Mouse (Mus musculus) neural tube, embryonic 14.5 days (tissue): ENCODE measurements around the gene Phykpl. TPM values are rescaled to one million over a fixed set of nuclear protein-coding genes. Genes with fewer than 3 reads are reported as not detected.
"Not testable (repeated sequence)": the region's sequence is repeated elsewhere in the genome, so short reads cannot be mapped to it uniquely, and the experiment has no call there.

Experiments used
- ATAC-seq: fragments of 200-750 bp; cut with Nextera tagmentation; 2 replicates; pipeline ENCODE4 v1.8.0; 2017; ENCODE audit warnings: low read depth, mild to moderate bottlenecking, moderate TSS enrichment, moderate library complexity
- H3K27ac ChIP-seq: fragments of 300-500 bp; sonication (generic); 2 replicates; pipeline ENCODE4 v1.5.1; 2014; ENCODE audit warnings: low read depth, mild to moderate bottlenecking, control low read depth, low read length, moderate library complexity, mixed read lengths
- H3K27me3 ChIP-seq: fragments of 300-500 bp; sonication (generic); 2 replicates; pipeline ENCODE4 v1.6.1; 2014; ENCODE audit warnings: low read length; ENCODE audit not compliant: control insufficient read depth, insufficient read depth
- H3K36me3 ChIP-seq: fragments of 300-500 bp; sonication (generic); 2 replicates; pipeline ENCODE4 v1.6.1; 2014; ENCODE audit warnings: low read length, mixed read lengths; ENCODE audit not compliant: control insufficient read depth, insufficient read depth
- H3K4me1 ChIP-seq: fragments of 300-500 bp; sonication (generic); 2 replicates; pipeline ENCODE4 v1.6.1; 2014; ENCODE audit warnings: low read length; ENCODE audit not compliant: control insufficient read depth, insufficient read depth
- H3K4me2 ChIP-seq: fragments of 300-500 bp; sonication (generic); 2 replicates; pipeline ENCODE4 v1.6.1; 2014; ENCODE audit warnings: mild to moderate bottlenecking, low read depth, low read length, control low read depth
- H3K4me3 ChIP-seq: fragments of 300-500 bp; sonication (generic); 2 replicates; pipeline ENCODE4 v1.5.1; 2014; ENCODE audit warnings: low read depth, low read length, control low read depth, mixed read lengths
- H3K9ac ChIP-seq: fragments of 300-500 bp; sonication (generic); replicated peaks from 2 replicates; pipeline ENCODE4 v1.6.1; 2014; ENCODE audit warnings: low read depth, mild to moderate bottlenecking, control low read depth, low read length, mixed read lengths
- H3K9me3 ChIP-seq: fragments of 300-500 bp; sonication (generic); 2 replicates; pipeline ENCODE4 v1.6.1; 2016; ENCODE audit warnings: low read length; ENCODE audit not compliant: control insufficient read depth
- WGBS: fragments of 180-500 bp; shearing (Covaris S2); extraction: QIAGEN DNeasy Blood & Tissue Kit; methylation state at CpG from one replicate; pipeline ENCODE4 v1.1.7; 2014; 5-methylcytosine and 5-hydroxymethylcytosine counted together
- polyA plus RNA-seq: library from polyadenylated mRNA; unstranded; fragments of >200 nt; fragmentation: Nextera tagmentation; extraction: Ambion mirVana; gene quantifications from 2 replicates; pipeline ENCODE4 v1.2.1, GENCODE M21; 2014

Gene Phykpl
- polyA plus RNA-seq, 1 experiment from 2014 or later = 9.9 TPM

DNA sequence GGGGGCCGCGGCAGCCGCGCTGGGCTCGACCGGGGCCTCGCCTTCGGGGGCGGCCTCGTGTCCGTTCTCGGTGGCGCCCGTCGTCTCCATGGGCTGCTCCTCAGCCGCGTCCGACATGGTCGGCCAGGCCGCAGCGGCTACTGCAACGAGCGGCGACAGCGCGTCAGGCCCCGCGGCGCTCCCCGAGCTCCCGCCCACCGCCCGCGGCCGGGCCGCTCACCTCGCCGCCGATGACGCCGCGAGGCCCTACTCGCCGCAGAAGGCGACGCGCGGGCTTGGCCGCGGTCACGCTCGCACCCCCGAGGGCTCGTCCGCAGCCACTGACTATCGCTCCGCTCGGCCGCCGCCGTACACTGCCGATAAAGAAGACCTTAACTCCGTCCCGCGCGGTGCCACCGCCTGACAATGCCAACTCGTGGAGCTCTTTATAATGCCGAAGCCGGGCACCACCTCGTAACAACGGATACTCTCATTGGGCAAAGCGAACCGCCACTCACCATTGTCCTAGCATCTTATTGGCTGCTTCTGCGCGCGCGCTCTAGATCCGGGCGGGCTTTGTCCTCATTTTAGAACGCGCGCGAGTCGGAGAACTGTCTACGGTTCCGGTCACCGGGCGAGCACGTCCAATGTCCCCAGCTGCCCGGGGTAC, 22.0 kb downstream of the Phykpl start, which contains the start of gene Hnrnpab:
Hnrnpab (minus strand) TSS at position 401 of the 649 bp plus-strand sequence.
- no peaks in the 10 kb centered on the region for H3K9me3 ChIP-seq
- H3K4me2 ChIP-seq = peak within 1 kb of the TSS; percentile 81
- peaks cover 37% of the 10 kb centered on the region for H3K36me3 ChIP-seq
- H3K4me3 ChIP-seq = peak within 1 kb of the TSS; percentile 98
- under 1% methylated on average over 85 of the region's 91 CpGs for WGBS
- peak within 1 kb of the TSS; percentile 93 for H3K27ac ChIP-seq
- H3K27me3 ChIP-seq = no peaks in the 10 kb centered on the region
- H3K4me1 ChIP-seq = peaks cover 13% of the 10 kb centered on the region
- H3K9ac ChIP-seq = peak within 1 kb of the TSS; percentile 99
- ATAC-seq = peak; percentile 95

DNA sequence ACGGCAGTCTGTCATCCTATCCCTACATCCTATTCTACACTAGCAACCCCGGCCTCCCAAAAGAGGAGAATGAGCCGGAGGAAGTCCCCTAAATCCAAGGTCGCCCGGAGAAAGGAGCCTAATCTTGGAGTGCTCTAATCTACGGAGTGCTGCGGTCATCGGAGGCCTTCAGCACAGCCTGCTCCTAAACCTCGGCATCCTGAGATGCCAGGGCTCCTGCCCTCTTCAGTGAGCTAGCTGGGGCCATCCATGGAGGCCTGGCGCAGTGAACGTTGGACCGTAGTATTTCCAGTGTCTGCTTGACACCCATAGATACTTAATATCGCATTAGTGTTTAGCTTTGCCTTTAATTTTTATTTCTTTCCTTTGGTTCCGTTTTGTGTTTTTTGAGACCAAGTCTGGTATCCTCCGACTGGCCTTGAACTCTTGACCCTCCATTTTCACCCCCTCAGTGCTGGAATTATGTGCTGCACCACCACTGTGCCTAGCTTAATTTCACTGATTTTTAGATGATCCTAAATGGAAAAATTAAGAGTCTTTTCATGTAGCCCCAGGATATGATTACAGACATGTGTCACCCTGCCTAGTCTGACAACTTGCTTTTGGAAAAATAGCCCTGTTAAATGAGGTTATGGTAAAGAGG, 22.7 kb downstream of the Phykpl start:
- Histone ChIP-seq H3K4me2 (peak overlapping the region; percentile 81), H3K4me3 (peak overlapping the region; percentile 98), H3K27ac (peak overlapping the region; percentile 93), H3K27me3 (no peaks in the 10 kb centered on the region), H3K36me3 (peaks cover 31% of the 10 kb centered on the region), H3K9me3 (no peaks in the 10 kb centered on the region), H3K9ac (peak overlapping the region; percentile 99), H3K4me1 (peaks cover 13% of the 10 kb centered on the region)
- WGBS = 8% methylated on average over 15 of the region's 15 CpGs
- ATAC-seq = peak; percentile 56

DNA sequence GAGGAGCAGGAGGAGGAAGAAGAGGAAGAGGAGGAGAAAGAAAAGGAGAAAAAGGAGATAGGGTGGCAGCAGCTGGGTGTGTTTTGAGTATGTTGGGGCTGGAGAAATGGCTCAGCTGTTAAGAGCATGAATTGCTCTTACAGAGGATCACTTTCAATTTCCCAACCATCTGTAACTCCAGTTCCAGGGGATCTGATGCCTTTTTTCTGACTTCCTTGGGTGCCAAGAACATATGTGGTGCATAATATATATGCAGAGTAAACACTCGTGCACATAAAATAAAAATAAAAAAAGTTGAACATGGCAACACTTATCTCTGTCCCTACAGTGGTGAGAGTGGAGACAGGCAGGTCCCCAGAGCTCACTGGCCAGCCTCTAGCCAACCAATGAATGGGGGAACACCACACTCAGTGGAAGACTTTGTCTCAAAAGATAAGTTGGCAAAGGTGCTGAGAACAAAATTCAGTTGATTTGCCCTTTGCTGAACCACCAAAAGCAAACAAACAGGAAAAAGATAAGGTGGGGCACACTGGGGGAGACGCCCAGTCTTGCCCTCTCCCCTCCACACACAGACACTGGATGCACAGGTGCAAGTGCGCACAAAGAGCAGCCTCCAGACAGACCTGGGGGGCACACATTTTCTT, 24.8 kb downstream of the Phykpl start:
- H3K9me3 ChIP-seq = no peaks in the 10 kb centered on the region
- peaks cover 12% of the 10 kb centered on the region for H3K4me1 ChIP-seq
- 85% methylated on average over 3 of the region's 3 CpGs for WGBS
- ATAC-seq = no peak
- H3K36me3 ChIP-seq = peaks cover 10% of the 10 kb centered on the region; the same call in 1 of the 2 replicates
- no peak overlapping the region for H3K4me3 ChIP-seq
- H3K27me3 ChIP-seq = no peaks in the 10 kb centered on the region
- H3K4me2 ChIP-seq = no peak overlapping the region
- no peak overlapping the region for H3K9ac ChIP-seq
- H3K27ac ChIP-seq = no peak overlapping the region

DNA sequence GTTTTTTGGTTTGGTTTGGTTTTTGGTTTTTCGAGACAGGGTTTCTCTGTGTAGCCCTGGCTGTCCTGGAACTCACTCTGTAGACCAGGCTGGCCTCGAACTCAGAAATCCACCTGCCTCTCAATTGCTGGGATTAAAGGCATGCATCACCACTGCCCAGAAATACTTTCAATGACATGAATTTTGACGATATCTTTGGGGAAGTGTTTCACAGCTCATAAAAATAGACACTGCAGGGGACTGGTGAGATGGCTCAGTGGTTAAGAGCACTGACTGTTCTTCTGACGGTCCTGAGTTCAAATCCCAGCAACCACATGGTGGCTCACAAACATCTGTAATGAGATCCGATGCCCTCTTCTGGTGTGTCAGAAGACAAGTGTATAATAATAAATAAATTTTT, 25.4 kb downstream of the Phykpl start:
- not testable (repeated sequence) for H3K4me1 ChIP-seq, H3K4me3 ChIP-seq, H3K9me3 ChIP-seq, H3K4me2 ChIP-seq, H3K27me3 ChIP-seq, H3K36me3 ChIP-seq, ATAC-seq, H3K9ac ChIP-seq, H3K27ac ChIP-seq
- 81% methylated on average over 5 of the region's 5 CpGs for WGBS

DNA sequence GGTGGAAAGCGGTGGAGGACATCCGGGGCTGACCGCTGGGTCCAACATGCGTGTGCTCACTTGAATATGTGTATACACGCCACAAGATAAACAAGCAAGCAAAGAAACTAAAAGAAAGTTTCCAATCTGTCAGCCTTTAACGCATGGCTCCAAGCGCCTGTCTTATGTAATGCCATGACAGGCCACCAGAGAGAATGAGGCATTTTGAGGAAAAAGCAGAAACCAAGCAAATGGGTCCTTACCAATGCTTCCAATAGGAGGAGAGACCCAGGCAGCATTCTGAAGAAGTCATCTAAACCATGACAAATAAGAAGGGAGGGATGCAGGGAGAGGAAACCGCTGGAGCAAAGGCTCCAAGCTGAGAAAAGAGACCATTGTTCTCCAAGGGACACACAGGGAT, 29.7 kb downstream of the Phykpl start:
- Histone ChIP-seq H3K9ac (no peak overlapping the region), H3K4me1 (0 out of 2 replicates have a peak, but pooled peaks cover 4% of the 10 kb centered on the region), H3K27ac (no peak overlapping the region), H3K4me2 (no peak overlapping the region), H3K9me3 (no peaks in the 10 kb centered on the region), H3K4me3 (no peak overlapping the region), H3K36me3 (no peaks in the 10 kb centered on the region), H3K27me3 (no peaks in the 10 kb centered on the region)
- WGBS = 86% methylated on average over 8 of the region's 8 CpGs
- no peak for ATAC-seq

DNA sequence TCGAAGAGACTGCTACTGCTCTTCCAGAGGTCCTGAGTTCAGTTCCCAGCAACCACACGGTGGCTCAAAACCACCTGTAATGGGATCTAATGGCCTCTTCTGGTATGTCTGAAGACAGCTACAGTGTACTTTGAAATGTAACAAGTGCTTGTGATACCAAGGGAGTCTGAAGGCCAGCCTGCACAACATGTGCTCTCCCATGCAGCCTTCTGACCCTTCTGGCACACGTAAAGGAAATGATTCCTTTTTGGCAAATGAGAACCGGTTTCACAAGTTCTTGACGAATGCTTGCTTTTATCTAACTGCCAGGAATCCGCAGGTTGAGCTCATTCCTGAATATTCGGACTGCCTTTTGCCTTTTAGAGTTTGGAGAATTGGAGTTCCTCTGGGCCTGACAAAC, 30.6 kb downstream of the Phykpl start:
- H3K9me3 ChIP-seq = no peaks in the 10 kb centered on the region
- H3K27ac ChIP-seq = no peak overlapping the region
- H3K36me3 ChIP-seq = no peaks in the 10 kb centered on the region
- H3K4me1 ChIP-seq = peaks cover 4% of the 10 kb centered on the region
- no peak for ATAC-seq
- H3K4me3 ChIP-seq = peak overlapping the region; percentile 25; the same call in 1 of the 2 replicates
- peak overlapping the region; percentile 41; the same call in 1 of the 2 replicates for H3K9ac ChIP-seq
- WGBS = 53% methylated on average over 7 of the region's 7 CpGs
- H3K27me3 ChIP-seq = no peaks in the 10 kb centered on the region
- peak overlapping the region; percentile 53 for H3K4me2 ChIP-seq

DNA sequence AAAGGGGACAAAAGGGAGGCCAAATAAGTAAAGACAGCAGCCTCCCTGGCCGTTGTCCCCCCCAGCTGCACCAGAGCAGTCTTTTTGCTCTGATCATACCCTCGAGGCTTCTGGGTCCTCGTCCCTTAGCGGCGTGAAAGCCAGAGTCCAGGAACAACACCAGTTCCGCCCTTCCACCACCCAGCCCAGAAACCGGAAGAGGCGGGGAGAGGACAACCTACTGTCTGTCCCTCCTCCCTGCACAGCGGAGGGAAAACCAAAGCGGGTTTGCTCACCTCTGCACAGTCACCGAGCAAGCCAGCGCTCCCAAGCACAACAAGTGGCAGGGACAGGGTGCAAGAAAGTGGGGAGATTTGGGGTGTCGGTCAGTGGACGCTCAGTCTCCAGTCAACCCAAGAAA, 31.0 kb downstream of the Phykpl start:
- WGBS = 7% methylated on average over 14 of the region's 14 CpGs
- no peaks in the 10 kb centered on the region for H3K27me3 ChIP-seq

DNA sequence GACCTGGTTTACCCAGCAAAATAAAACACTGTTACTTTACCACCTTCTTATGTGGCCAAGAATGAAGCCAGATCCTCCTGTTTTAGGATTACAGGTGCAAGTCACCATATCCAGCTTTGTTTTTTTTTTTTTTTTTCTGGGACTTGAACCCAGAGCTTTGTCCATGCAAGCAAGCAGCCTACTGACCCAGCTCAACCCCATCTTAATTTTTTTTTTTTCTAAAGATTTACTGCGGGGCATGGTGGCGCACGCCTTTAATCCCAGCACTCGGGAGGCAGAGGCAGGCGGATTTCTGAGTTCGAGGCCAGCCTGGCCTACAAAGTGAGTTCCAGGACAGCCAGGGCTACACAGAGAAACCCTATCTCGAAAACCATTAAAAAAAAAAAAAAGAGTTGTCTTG, 31.6 kb downstream of the Phykpl start:
- not testable (repeated sequence) for H3K9ac ChIP-seq, H3K27me3 ChIP-seq, ATAC-seq, H3K36me3 ChIP-seq, H3K9me3 ChIP-seq, H3K27ac ChIP-seq
- 95% methylated on average over 7 of the region's 7 CpGs for WGBS
- H3K4me2 ChIP-seq = peak overlapping the region; percentile 53; the same call in 1 of the 2 replicates
- peaks cover 10% of the 10 kb centered on the region for H3K4me1 ChIP-seq
- H3K4me3 ChIP-seq = peak overlapping the region; percentile 25; the same call in 1 of the 2 replicates

More for the DNA sequence above, 31.0 kb downstream of the Phykpl start:
- H3K9me3 ChIP-seq = no peaks in the 10 kb centered on the region
- no peak overlapping the region for H3K27ac ChIP-seq
- no peaks in the 10 kb centered on the region for H3K36me3 ChIP-seq
- H3K4me2 ChIP-seq = peak overlapping the region; percentile 53
- peak overlapping the region; percentile 25 for H3K4me3 ChIP-seq
- peak overlapping the region; percentile 41; the same call in 1 of the 2 replicates for H3K9ac ChIP-seq
- ATAC-seq = no peak
- H3K4me1 ChIP-seq = peaks cover 9% of the 10 kb centered on the region

DNA sequence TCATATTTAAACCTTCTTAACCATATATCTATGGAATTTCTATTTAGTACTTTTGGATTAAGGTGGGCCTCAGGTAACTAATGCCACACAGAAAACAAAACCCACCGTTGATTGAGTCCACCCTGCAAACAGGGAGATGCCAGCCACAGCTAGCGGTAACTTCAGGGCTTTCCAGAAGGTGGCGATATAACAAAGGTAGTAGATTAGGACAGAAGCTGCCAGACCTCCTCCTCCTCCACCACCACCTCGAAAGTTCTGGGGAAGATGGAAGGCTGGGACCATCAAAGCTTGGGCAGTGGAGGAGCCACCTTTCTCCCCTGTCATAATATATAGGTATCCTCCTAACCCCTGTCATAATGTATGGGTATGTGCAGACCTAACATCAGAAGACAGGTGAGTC, 33.1 kb downstream of the Phykpl start:
- no peak for ATAC-seq
- WGBS = 2% methylated on average over 4 of the region's 4 CpGs
- H3K9ac ChIP-seq = no peak overlapping the region
- no peak overlapping the region for H3K4me2 ChIP-seq
- H3K9me3 ChIP-seq = no peaks in the 10 kb centered on the region
- H3K36me3 ChIP-seq = peaks cover 7% of the 10 kb centered on the region
- no peak overlapping the region for H3K27ac ChIP-seq
- no peaks in the 10 kb centered on the region for H3K27me3 ChIP-seq
- H3K4me3 ChIP-seq = no peak overlapping the region
- H3K4me1 ChIP-seq = peaks cover 10% of the 10 kb centered on the region
